Comparison of ENCODE assay signal across 21 mouse cellular contexts in genomic region chr5:24063545-24063944, GRCm38 (mm10). TPM values are rescaled to one million over a fixed set of nuclear protein-coding genes. Genes with fewer than 3 reads are reported as not detected.
DNase-seq lines count a peak whose midpoint lies in the region; TF ChIP-seq lines count a peak whose summit lies in the region.
"Had no signal": no experiment of that assay in that cellular context is flagged by ENCODE, and none has a peak within 500 bp of the region (broad histone marks: within the 10 kb centered on the region; RNA-seq: fewer than 3 reads in every experiment).

No protein-coding gene starts in this region.

- H3K36me3 ChIP-seq in testis, adult 2 months (ENCODE audit: control insufficient read depth, insufficient read depth, low read length), result no peaks in the 10 kb centered on the region
- H3K36me3 ChIP-seq: embryonic facial prominence, embryonic 13.5 days; embryonic facial prominence, embryonic 15.5 days; forebrain, embryonic 10.5 days; forebrain, embryonic 12.5 days had no signal

- H3K27ac ChIP-seq in testis, adult 2 months (ENCODE audit: control insufficient read depth, insufficient read depth, low read depth, low read length), result no peak overlapping the region
- H3K27ac ChIP-seq: embryonic facial prominence, embryonic 13.5 days; embryonic facial prominence, embryonic 15.5 days; forebrain, embryonic 10.5 days; forebrain, embryonic 12.5 days had no signal

- H3K4me3 ChIP-seq in testis, adult 2 months (ENCODE audit: control insufficient read depth, low read depth, low read length), result peak overlapping the region; percentile 62
- H3K4me3 ChIP-seq: embryonic facial prominence, embryonic 13.5 days; embryonic facial prominence, embryonic 15.5 days; erythroblast, embryonic 14.5 days; forebrain, embryonic 10.5 days; forebrain, embryonic 12.5 days had no signal

- no peak for TF ChIP-seq CTCF in testis, adult 2 months (IDR thresholded peaks at IDR 0.05; ENCODE audit: control insufficient read depth, insufficient read depth, insufficient replicate concordance, low read depth, low read length)

- peak; percentile 59 for DNase-seq in heart, adult 11 months
- no peak for DNase-seq in heart, adult 9 months (ENCODE audit: low spot score in 2 of 2)
- no peak for DNase-seq in testis, postnatal 14 days (ENCODE audit: low spot score)
- no peak for DNase-seq in frontal cortex, postnatal 10 days (ENCODE audit: low spot score in 2 of 2)
- DNase-seq: adrenal gland, adult 2 months; adrenal gland, postnatal 10 days; adrenal gland, postnatal 25 days; B cell, adult 2 months; cerebellum, adult 11 months; cerebellum, adult 18-20 months; cerebellum, adult 8-10 months; cerebellum, adult 9-11 months; cerebellum, postnatal 14 days; cerebellum, postnatal 36 days; embryo, embryonic 11 days had no signal

- no peak for TF ChIP-seq POLR2A in testis, adult 2 months (IDR thresholded peaks at IDR 0.05; ENCODE audit: control insufficient read depth, low read depth, low read length)

- peaks cover 2% of the 10 kb centered on the region; the same call in 1 of the 2 replicates for H3K4me1 ChIP-seq in testis, adult 2 months (ENCODE audit: control insufficient read depth, insufficient read depth, low read length)
- H3K4me1 ChIP-seq: embryonic facial prominence, embryonic 13.5 days; embryonic facial prominence, embryonic 15.5 days; forebrain, embryonic 10.5 days; forebrain, embryonic 12.5 days had no signal

- H3K27me3 ChIP-seq in testis, adult 2 months (ENCODE audit: control insufficient read depth, insufficient read depth, low read length), result no peaks in the 10 kb centered on the region
- H3K27me3 ChIP-seq: embryonic facial prominence, embryonic 13.5 days; embryonic facial prominence, embryonic 15.5 days; forebrain, embryonic 12.5 days had no signal

RNA-seq across cellular contexts. Expression of gene Fam126a, which starts 33.1 kb away (rescaled TPM):
- 43.5 and 51.3 TPM in 2 replicates for polyA plus RNA-seq in testis, adult 2 months (2012; rRNA removed)

RNA-seq across cellular contexts. Expression of gene Klhl7, which starts 36.9 kb away (rescaled TPM):
- 12.2 and 15.8 TPM in 2 replicates for polyA plus RNA-seq in testis, adult 2 months (2012; rRNA removed)
